In genomic region chr10:80055364-80055763, GRCm38 (mm10) we compare ENCODE assay signal across 9 mouse cellular contexts. TPM values are rescaled to one million over a fixed set of nuclear protein-coding genes. Genes with fewer than 3 reads are reported as not detected.
DNase-seq lines count a peak whose midpoint lies in the region; ATAC-seq lines count a peak whose summit lies in the region.
"Had no signal": no experiment of that assay in that cellular context is flagged by ENCODE, and none has a peak within 500 bp of the region (broad histone marks: within the 10 kb centered on the region; RNA-seq: fewer than 3 reads in every experiment).

No protein-coding gene starts in this region.

- no peaks in the 10 kb centered on the region for H3K9me3 ChIP-seq in erythroblast, embryonic 14.5 days (ENCODE audit: control insufficient read depth, low read length)
- H3K9me3 ChIP-seq in neural tube, embryonic 11.5 days (ENCODE audit: control insufficient read depth, low read length): no peaks in the 10 kb centered on the region
- no peaks in the 10 kb centered on the region for H3K9me3 ChIP-seq in liver, embryonic 11.5 days (ENCODE audit: control insufficient read depth, low read length)
- H3K9me3 ChIP-seq in stomach, embryonic 16.5 days (replicated peaks; ENCODE audit: control insufficient read depth, low read length): no peaks in the 10 kb centered on the region

- H3K4me2 ChIP-seq in neural tube, embryonic 11.5 days (ENCODE audit: low read depth): peak overlapping the region; percentile 82
- H3K4me2 ChIP-seq in liver, embryonic 11.5 days: peak overlapping the region; percentile 96
- H3K4me2 ChIP-seq in stomach, embryonic 16.5 days (ENCODE audit: low read depth, low read length): peak overlapping the region; percentile 80

- no peaks in the 10 kb centered on the region for H3K27me3 ChIP-seq in erythroblast, embryonic 14.5 days (ENCODE audit: control insufficient read depth)
- no peaks in the 10 kb centered on the region for H3K27me3 ChIP-seq in neural tube, embryonic 11.5 days (ENCODE audit: control insufficient read depth, insufficient read depth, low read length)
- no peaks in the 10 kb centered on the region for H3K27me3 ChIP-seq in liver, embryonic 11.5 days (replicated peaks; ENCODE audit: control insufficient read depth, insufficient read depth, low read length)
- H3K27me3 ChIP-seq in stomach, embryonic 16.5 days (ENCODE audit: control insufficient read depth, insufficient read depth, low read length): no peaks in the 10 kb centered on the region

- 89% methylated on average over 5 of the region's 5 CpGs for WGBS in neural tube, embryonic 11.5 days
- 80% methylated on average over 5 of the region's 5 CpGs for WGBS in liver, embryonic 11.5 days
- WGBS in stomach, embryonic 16.5 days: 72% methylated on average over 5 of the region's 5 CpGs

- ATAC-seq in erythroblast, adult 5-6 weeks (replicated peaks; ENCODE audit: low FRiP score, poor library complexity, severe bottlenecking): no peak
- ATAC-seq in neural tube, embryonic 11.5 days (ENCODE audit: insufficient read depth, low FRiP score, low TSS enrichment): no peak
- ATAC-seq in liver, embryonic 11.5 days (replicated peaks; ENCODE audit: low FRiP score): no peak
- no peak for ATAC-seq in stomach, embryonic 16.5 days (ENCODE audit: insufficient read depth, low FRiP score)
- no peak for ATAC-seq in monocyte, adult 5-6 weeks (replicated peaks; ENCODE audit: insufficient number of reproducible peaks, low FRiP score, low TSS enrichment, poor library complexity, severe bottlenecking)

- peak overlapping the region; percentile 89 for H3K4me3 ChIP-seq in erythroblast, embryonic 14.5 days (replicated peaks)
- peak overlapping the region; percentile 66; the same call in 1 of the 2 replicates for H3K4me3 ChIP-seq in neural tube, embryonic 11.5 days (ENCODE audit: low read depth, low read length)
- H3K4me3 ChIP-seq in liver, embryonic 11.5 days (ENCODE audit: low read depth, low read length): peak overlapping the region; percentile 98
- H3K4me3 ChIP-seq in stomach, embryonic 16.5 days (replicated peaks; ENCODE audit: low read length): peak overlapping the region; percentile 85; the same call in 1 of the 2 replicates

- H3K27ac ChIP-seq in neural tube, embryonic 11.5 days (ENCODE audit: low read depth, low read length): no peak overlapping the region
- H3K27ac ChIP-seq in liver, embryonic 11.5 days (ENCODE audit: low read depth, low read length): no peak overlapping the region; the same call in 1 of the 2 replicates
- H3K27ac ChIP-seq in stomach, embryonic 16.5 days (ENCODE audit: low read length): peak overlapping the region; percentile 51

- peaks cover 63% of the 10 kb centered on the region for H3K36me3 ChIP-seq in erythroblast, embryonic 14.5 days (ENCODE audit: control insufficient read depth)
- H3K36me3 ChIP-seq in neural tube, embryonic 11.5 days (ENCODE audit: control insufficient read depth, insufficient read depth, low read length): peaks cover 10% of the 10 kb centered on the region
- H3K36me3 ChIP-seq in liver, embryonic 11.5 days (ENCODE audit: control insufficient read depth, insufficient read depth, low read length): peaks cover 36% of the 10 kb centered on the region
- peaks cover 13% of the 10 kb centered on the region for H3K36me3 ChIP-seq in stomach, embryonic 16.5 days (ENCODE audit: control insufficient read depth, insufficient read depth, low read length)

- DNase-seq in neural tube, embryonic 11.5 days (ENCODE audit: low spot score): no peak
- no peak for DNase-seq in neural tube, embryonic 10.5 days (ENCODE audit: extremely low spot score, low spot score)
- no peak for DNase-seq in liver, embryonic 11.5 days (ENCODE audit: low spot score)
- DNase-seq in thymus, postnatal 4 days: no peak
- DNase-seq: adrenal gland, postnatal 36 days had no signal

- H3K9ac ChIP-seq in neural tube, embryonic 11.5 days (ENCODE audit: low read length): no peak overlapping the region; the same call in 1 of the 2 replicates
- peak overlapping the region; percentile 99 for H3K9ac ChIP-seq in liver, embryonic 11.5 days (ENCODE audit: low read depth, low read length)
- peak overlapping the region; percentile 98 for H3K9ac ChIP-seq in stomach, embryonic 16.5 days (ENCODE audit: low read length)

- peaks cover 65% of the 10 kb centered on the region for H3K4me1 ChIP-seq in erythroblast, embryonic 14.5 days (ENCODE audit: control insufficient read depth)
- H3K4me1 ChIP-seq in neural tube, embryonic 11.5 days (ENCODE audit: control insufficient read depth, insufficient read depth, low read length): peaks cover 7% of the 10 kb centered on the region
- H3K4me1 ChIP-seq in liver, embryonic 11.5 days (replicated peaks; ENCODE audit: control insufficient read depth, insufficient read depth, low read length): peaks cover 36% of the 10 kb centered on the region
- H3K4me1 ChIP-seq in stomach, embryonic 16.5 days (ENCODE audit: control insufficient read depth, insufficient read depth, low read length): peaks cover 31% of the 10 kb centered on the region

RNA-seq across cellular contexts. Expression of gene Gpx4, which starts 8.4 kb away (rescaled TPM):
- 551 and 700 TPM in 2 replicates for polyA plus RNA-seq in erythroblast, embryonic 14.5 days (2012)
- total RNA-seq in erythroblast, adult 5-6 weeks (2015; ENCODE audit: low replicate concordance): 108 and 169 TPM in 2 replicates
- total RNA-seq in erythroblast, adult 5-6 weeks (2017; ENCODE audit: low replicate concordance): 96.3 and 123 TPM in 2 replicates
- polyA plus RNA-seq in neural tube, embryonic 11.5 days (2014; fragmentation: Nextera tagmentation; extraction: Ambion mirVana): 540 and 570 TPM in 2 replicates
- 761 and 762 TPM in 2 replicates for polyA plus RNA-seq in liver, embryonic 11.5 days (2014; fragmentation: Nextera tagmentation; extraction: Ambion mirVana)
- polyA plus RNA-seq in stomach, embryonic 16.5 days (2015; fragmentation: Nextera tagmentation; extraction: Ambion mirVana): 445 and 507 TPM in 2 replicates
- total RNA-seq in monocyte, adult 5-6 weeks (2017): 250 to 253 TPM (median 251 TPM) in 3 replicates

RNA-seq across cellular contexts. Expression of gene Polr2e, which starts 15.8 kb away (rescaled TPM):
- polyA plus RNA-seq in erythroblast, embryonic 14.5 days (2012): 11.9 and 17.1 TPM in 2 replicates
- total RNA-seq in erythroblast, adult 5-6 weeks (2015; ENCODE audit: low replicate concordance): 23.6 and 33.4 TPM in 2 replicates
- total RNA-seq in erythroblast, adult 5-6 weeks (2017; ENCODE audit: low replicate concordance): 4.5 and 9.9 TPM in 2 replicates
- polyA plus RNA-seq in neural tube, embryonic 11.5 days (2014; fragmentation: Nextera tagmentation; extraction: Ambion mirVana): 222 and 234 TPM in 2 replicates
- 239 and 256 TPM in 2 replicates for polyA plus RNA-seq in liver, embryonic 11.5 days (2014; fragmentation: Nextera tagmentation; extraction: Ambion mirVana)
- 174 and 180 TPM in 2 replicates for polyA plus RNA-seq in stomach, embryonic 16.5 days (2015; fragmentation: Nextera tagmentation; extraction: Ambion mirVana)
- total RNA-seq in monocyte, adult 5-6 weeks (2017): 83.4 to 130 TPM (median 95.9 TPM) in 3 replicates

RNA-seq across cellular contexts. Expression of gene Arhgap45, which starts 38.9 kb away (rescaled TPM):
- polyA plus RNA-seq in erythroblast, embryonic 14.5 days (2012): 1.5 and 1.7 TPM in 2 replicates
- 23.1 and 31.6 TPM in 2 replicates for total RNA-seq in erythroblast, adult 5-6 weeks (2015; ENCODE audit: low replicate concordance)
- 28.6 and 35.8 TPM in 2 replicates for total RNA-seq in erythroblast, adult 5-6 weeks (2017; ENCODE audit: low replicate concordance)
- 4.6 and 4.9 TPM in 2 replicates for polyA plus RNA-seq in neural tube, embryonic 11.5 days (2014; fragmentation: Nextera tagmentation; extraction: Ambion mirVana)
- 29.0 and 29.4 TPM in 2 replicates for polyA plus RNA-seq in liver, embryonic 11.5 days (2014; fragmentation: Nextera tagmentation; extraction: Ambion mirVana)
- 7.8 and 9.7 TPM in 2 replicates for polyA plus RNA-seq in stomach, embryonic 16.5 days (2015; fragmentation: Nextera tagmentation; extraction: Ambion mirVana)
- 356 to 478 TPM (median 365 TPM) in 3 replicates for total RNA-seq in monocyte, adult 5-6 weeks (2017)

RNA-seq across cellular contexts. Expression of gene Sbno2, which starts 50.0 kb away (rescaled TPM):
- 3.4 and 3.9 TPM in 2 replicates for polyA plus RNA-seq in erythroblast, embryonic 14.5 days (2012)
- 9.2 and 12.5 TPM in 2 replicates for total RNA-seq in erythroblast, adult 5-6 weeks (2015; ENCODE audit: low replicate concordance)
- 17.1 and 20.9 TPM in 2 replicates for total RNA-seq in erythroblast, adult 5-6 weeks (2017; ENCODE audit: low replicate concordance)
- polyA plus RNA-seq in neural tube, embryonic 11.5 days (2014; fragmentation: Nextera tagmentation; extraction: Ambion mirVana): 11.3 and 11.9 TPM in 2 replicates
- 17.7 and 19.2 TPM in 2 replicates for polyA plus RNA-seq in liver, embryonic 11.5 days (2014; fragmentation: Nextera tagmentation; extraction: Ambion mirVana)
- polyA plus RNA-seq in stomach, embryonic 16.5 days (2015; fragmentation: Nextera tagmentation; extraction: Ambion mirVana): 17.2 and 19.0 TPM in 2 replicates
- total RNA-seq in monocyte, adult 5-6 weeks (2017): 50.6 to 75.0 TPM (median 51.9 TPM) in 3 replicates

RNA-seq across cellular contexts. Expression of gene Abca7, which starts 59.1 kb away (rescaled TPM):
- 7.6 and 7.9 TPM in 2 replicates for polyA plus RNA-seq in erythroblast, embryonic 14.5 days (2012)
- total RNA-seq in erythroblast, adult 5-6 weeks (2015; ENCODE audit: low replicate concordance): 14.4 and 18.2 TPM in 2 replicates
- 19.4 and 27.7 TPM in 2 replicates for total RNA-seq in erythroblast, adult 5-6 weeks (2017; ENCODE audit: low replicate concordance)
- polyA plus RNA-seq in neural tube, embryonic 11.5 days (2014; fragmentation: Nextera tagmentation; extraction: Ambion mirVana): 4.3 and 7.0 TPM in 2 replicates
- 7.7 and 8.6 TPM in 2 replicates for polyA plus RNA-seq in liver, embryonic 11.5 days (2014; fragmentation: Nextera tagmentation; extraction: Ambion mirVana)
- polyA plus RNA-seq in stomach, embryonic 16.5 days (2015; fragmentation: Nextera tagmentation; extraction: Ambion mirVana): 6.3 and 7.4 TPM in 2 replicates
- 33.6 to 53.0 TPM (median 45.9 TPM) in 3 replicates for total RNA-seq in monocyte, adult 5-6 weeks (2017)
